Mouse (Mus musculus) CH12.LX (cell line): Measurements from ENCODE around the gene Ociad1.

Experiments used
- CHD2 ChIP-seq: IDR thresholded peaks from 2 replicates; pipeline ENCODE4 v1.6.1; 2011; ENCODE audit warnings: low read length, improper control_type of control experiment
- CTCF ChIP-seq, 2 experiments: IDR thresholded peaks in 1 of 2; conservative IDR thresholded peaks in 1 of 2; 2 replicates each; pipeline ENCODE4 v1.5.1; 2011 to 2012; ENCODE audit warnings: low read depth in 2 of 2, low read length in 2 of 2, improper control_type of control experiment in 1 of 2, inconsistent platforms in 1 of 2, mild to moderate bottlenecking in 1 of 2, moderate library complexity in 1 of 2
- EP300 ChIP-seq: IDR thresholded peaks from 2 replicates; pipeline ENCODE4 v1.6.1; 2011; ENCODE audit warnings: low read length, improper control_type of control experiment
- MAFK ChIP-seq: IDR thresholded peaks from 2 replicates; pipeline ENCODE4 v1.6.1; 2011; ENCODE audit warnings: low read length, improper control_type of control experiment; ENCODE audit not compliant: insufficient replicate concordance
- MEF2A ChIP-seq: IDR thresholded peaks from 2 replicates; pipeline ENCODE4 v1.6.1; 2014; ENCODE audit warnings: low read depth, mild to moderate bottlenecking, inconsistent platforms, low read length, improper control_type of control experiment, borderline replicate concordance
- NRF1 ChIP-seq: IDR thresholded peaks from 2 replicates; pipeline ENCODE4 v1.6.1; 2014; ENCODE audit warnings: low read depth, mild to moderate bottlenecking, inconsistent platforms, low read length, improper control_type of control experiment, moderate library complexity
- POLR2A ChIP-seq: IDR thresholded peaks from 2 replicates; pipeline ENCODE4 v1.6.1; 2011; ENCODE audit warnings: low read depth, mild to moderate bottlenecking, improper control_type of control experiment, low read length
- ZC3H11A ChIP-seq: IDR thresholded peaks from 2 replicates; pipeline ENCODE4 v1.6.1; 2012; ENCODE audit warnings: low read depth, mild to moderate bottlenecking, inconsistent platforms, low read length, improper control_type of control experiment

DNA sequence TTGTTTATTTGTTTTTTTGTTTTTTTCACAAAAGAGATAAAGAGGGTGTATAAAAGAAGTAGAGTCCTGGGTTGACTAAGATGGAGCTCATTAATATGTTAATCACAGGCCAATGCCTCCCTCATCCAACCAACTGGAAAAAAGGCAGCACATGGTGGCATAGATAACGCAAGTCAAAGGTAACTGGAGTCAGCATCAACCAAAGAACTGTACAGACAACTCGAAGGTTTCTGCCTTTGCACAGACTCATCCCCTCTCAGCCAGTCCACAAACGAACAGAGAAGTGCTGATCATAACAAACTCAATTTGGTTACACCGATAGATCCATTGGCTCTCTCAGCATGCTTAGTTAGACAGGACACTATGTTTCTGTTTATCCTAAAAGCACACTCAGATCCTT is 19.4 kb upstream of the Ociad1 start:
- TF ChIP-seq MEF2A (no peak), EP300 (no peak), CHD2 (no peak), NRF1 (no peak), CTCF (conservative IDR thresholded peaks at IDR 0.05 in 1 of 2, IDR thresholded peaks at IDR 0.05 in 1 of 2; ENCODE audit: low read depth in 2 of 2, low read length in 2 of 2) (no peak), MAFK (no peak), POLR2A (no peak), ZC3H11A (no peak)
